Mouse (Mus musculus) ES-Bruce4 (cell line): ENCODE data around the gene Yipf2.

Experiments
- CTCF ChIP-seq: IDR thresholded peaks from one replicate; pipeline ENCODE4 v1.8.1; 2011; ENCODE audit warnings: low read depth, low read length
- EP300 ChIP-seq: IDR thresholded peaks from 2 replicates; pipeline ENCODE4 v1.6.1; 2011; ENCODE audit warnings: low read depth, low read length; ENCODE audit not compliant: insufficient read depth
- POLR2A ChIP-seq: IDR thresholded peaks from one replicate; pipeline ENCODE4 v1.8.1; 2011; ENCODE audit warnings: low read length; ENCODE audit not compliant: insufficient read depth

- TF ChIP-seq CTCF (no peak), POLR2A (no peak), EP300 (no peak)
Observed at GRCm38 (mm10) chr9:21585401-21585800, 7.2 kb downstream of the Yipf2 start.
